Mouse (Mus musculus): ENCODE measurements at regions not wholly inside any gene's neighbourhood (a gene's known extent, or its start where the extent isn't known, plus 50 kb on each side); places are given as distances from the start of the nearest gene placed in this dataset.
A peak's percentile ranks its signal among the peaks of the same experiment; 100 is the strongest.

DNA sequence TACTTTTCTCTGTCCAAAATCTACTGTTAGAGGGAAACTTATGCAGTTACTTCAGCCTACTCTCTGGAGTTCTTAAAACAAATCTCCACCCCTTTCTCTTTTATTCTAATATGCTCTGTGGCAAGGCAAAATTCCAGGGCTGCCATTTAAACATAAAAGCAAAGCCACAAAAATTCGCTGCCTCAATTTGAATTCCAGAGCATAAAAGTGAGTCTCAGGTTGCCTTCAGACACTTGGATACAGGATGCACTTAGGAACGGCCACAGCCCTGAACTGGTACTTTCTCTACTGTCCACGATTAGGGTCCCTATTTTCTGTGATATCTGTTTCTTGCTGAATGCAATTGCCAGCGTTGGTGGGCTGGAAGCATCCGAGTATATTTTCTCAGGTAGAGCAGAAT lies 330.9 kb upstream of the Btbd3 start:
- no peak overlapping the region for H3K4me3 ChIP-seq
- no peaks in the 10 kb centered on the region for H3K36me3 ChIP-seq (ENCODE audit: control insufficient read depth, insufficient read depth)
- H3K27me3 ChIP-seq (ENCODE audit: control insufficient read depth, insufficient read depth, insufficient read length): no peaks in the 10 kb centered on the region
- H3K79me2 ChIP-seq (ENCODE audit: control insufficient read depth, insufficient read depth): no peaks in the 10 kb centered on the region
- peak overlapping the region; percentile 62 for H3K4me2 ChIP-seq (ENCODE audit: low read depth)
- TF ChIP-seq MYOG (IDR thresholded peaks at IDR 0.05; ENCODE audit: control insufficient read depth in 1 of 3, insufficient read depth in 1 of 3, insufficient read length in 2 of 3, low read depth in 2 of 3): no peak
- TF ChIP-seq MYOD1 (IDR thresholded peaks at IDR 0.05; ENCODE audit: control insufficient read depth in 1 of 3, insufficient read length in 2 of 3, low read depth in 2 of 3): no peak
- TF ChIP-seq REST (IDR thresholded peaks at IDR 0.05; ENCODE audit: insufficient read depth, insufficient read length): no peak
- TF ChIP-seq POLR2A (IDR thresholded peaks at IDR 0.05; ENCODE audit: insufficient read length, low read depth): no peak
- no peak for TF ChIP-seq TCF12 (IDR thresholded peaks at IDR 0.05; ENCODE audit: insufficient read depth, poor library complexity, severe bottlenecking)
- TF ChIP-seq USF1 (IDR thresholded peaks at IDR 0.05; ENCODE audit: low read depth): no peak
- no peak for TF ChIP-seq SRF (IDR thresholded peaks at IDR 0.05; ENCODE audit: control insufficient read depth, insufficient read length, low read depth)
- TF ChIP-seq TCF3 (IDR thresholded peaks at IDR 0.05; ENCODE audit: insufficient read length, low read depth): no peak
- H3ac ChIP-seq (ENCODE audit: control insufficient read depth, insufficient read length): no peak overlapping the region

DNA sequence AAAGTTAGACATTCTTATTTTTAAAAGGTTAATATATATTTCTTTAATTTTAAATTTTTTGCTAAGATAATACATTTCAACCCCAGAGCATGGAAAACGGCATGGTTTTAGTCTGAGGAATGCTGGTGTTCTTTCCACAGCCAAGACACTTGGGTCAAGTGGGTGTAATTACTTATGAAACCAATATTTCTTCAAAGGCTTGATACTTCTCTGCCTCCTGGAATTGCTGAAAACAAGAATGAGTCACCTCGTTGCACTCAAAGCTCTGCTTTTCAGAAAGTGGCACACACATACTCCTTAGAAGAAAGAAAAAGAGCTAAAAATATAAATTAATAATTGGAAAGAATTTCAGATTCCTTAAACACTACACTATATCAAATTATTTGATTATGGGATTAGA lies 331.8 kb upstream of the Btbd3 start:
- TF ChIP-seq MAX (IDR thresholded peaks at IDR 0.05; ENCODE audit: low read depth): no peak
- no peak for TF ChIP-seq USF1 (IDR thresholded peaks at IDR 0.05; ENCODE audit: low read depth)
- TF ChIP-seq MYOG (IDR thresholded peaks at IDR 0.05; ENCODE audit: control insufficient read depth in 1 of 3, insufficient read depth in 1 of 3, insufficient read length in 2 of 3, low read depth in 2 of 3): no peak
- no peak for TF ChIP-seq REST (IDR thresholded peaks at IDR 0.05; ENCODE audit: insufficient read depth, insufficient read length)
- TF ChIP-seq MYOD1 (IDR thresholded peaks at IDR 0.05; ENCODE audit: control insufficient read depth in 1 of 3, insufficient read length in 2 of 3, low read depth in 2 of 3): no peak
- no peak for TF ChIP-seq TCF12 (IDR thresholded peaks at IDR 0.05; ENCODE audit: insufficient read depth, poor library complexity, severe bottlenecking)
- no peak for TF ChIP-seq E2F4 (IDR thresholded peaks at IDR 0.05; ENCODE audit: insufficient read depth)
- no peak for TF ChIP-seq TCF3 (IDR thresholded peaks at IDR 0.05; ENCODE audit: insufficient read length, low read depth)
- TF ChIP-seq POLR2AphosphoS2 (IDR thresholded peaks at IDR 0.05; ENCODE audit: insufficient read length, low read depth): no peak
- no peak for TF ChIP-seq POLR2A (IDR thresholded peaks at IDR 0.05; ENCODE audit: insufficient read length, low read depth)
- TF ChIP-seq CEBPB (IDR thresholded peaks at IDR 0.05; ENCODE audit: insufficient read depth, poor library complexity, severe bottlenecking): no peak
- TF ChIP-seq SRF (IDR thresholded peaks at IDR 0.05; ENCODE audit: control insufficient read depth, insufficient read length, low read depth): no peak
- Histone ChIP-seq H3K36me3 (ENCODE audit: control insufficient read depth, insufficient read depth) (no peaks in the 10 kb centered on the region), H3K27me3 (ENCODE audit: control insufficient read depth, insufficient read depth, insufficient read length) (no peaks in the 10 kb centered on the region), H3K4me3 (no peak overlapping the region), H3K4me2 (ENCODE audit: low read depth) (peak overlapping the region; percentile 62), H3ac (ENCODE audit: control insufficient read depth, insufficient read length) (no peak overlapping the region), H3K79me2 (ENCODE audit: control insufficient read depth, insufficient read depth) (no peaks in the 10 kb centered on the region)

DNA sequence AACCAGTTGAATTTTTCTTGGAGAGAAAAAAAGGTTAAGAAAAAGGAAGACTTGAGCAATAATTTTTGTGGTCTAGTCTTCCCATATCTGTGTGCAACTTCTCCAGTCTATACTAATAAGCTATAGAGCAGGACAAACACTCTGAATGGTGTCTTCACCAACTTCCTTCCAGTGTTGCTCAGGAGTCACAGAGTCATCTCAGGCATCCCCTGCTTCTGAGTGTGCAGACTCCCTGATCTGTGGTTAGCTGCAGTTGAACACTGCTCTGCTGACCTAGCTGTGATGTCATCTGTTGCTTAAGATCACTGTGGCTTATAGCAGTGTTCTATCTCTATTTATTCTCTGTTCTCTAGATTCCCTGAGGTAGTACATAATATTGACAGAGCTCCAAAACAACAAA lies 357.9 kb upstream of the Btbd3 start:
- Histone ChIP-seq H3K79me2 (ENCODE audit: control insufficient read depth, insufficient read depth) (no peaks in the 10 kb centered on the region), H3K36me3 (ENCODE audit: control insufficient read depth, insufficient read depth) (no peaks in the 10 kb centered on the region), H3K4me3 (no peak overlapping the region), H3ac (ENCODE audit: control insufficient read depth, insufficient read length) (no peak overlapping the region), H3K4me2 (ENCODE audit: low read depth) (no peak overlapping the region), H3K27me3 (ENCODE audit: control insufficient read depth, insufficient read depth, insufficient read length) (no peaks in the 10 kb centered on the region)
- TF ChIP-seq E2F4 (IDR thresholded peaks at IDR 0.05; ENCODE audit: insufficient read depth): no peak
- TF ChIP-seq USF1 (IDR thresholded peaks at IDR 0.05; ENCODE audit: low read depth): no peak
- no peak for TF ChIP-seq TCF3 (IDR thresholded peaks at IDR 0.05; ENCODE audit: insufficient read length, low read depth)
- TF ChIP-seq MAX (IDR thresholded peaks at IDR 0.05; ENCODE audit: low read depth): no peak
- TF ChIP-seq MYOD1 (IDR thresholded peaks at IDR 0.05; ENCODE audit: control insufficient read depth in 1 of 3, insufficient read length in 2 of 3, low read depth in 2 of 3): no peak
- TF ChIP-seq REST (IDR thresholded peaks at IDR 0.05; ENCODE audit: insufficient read depth, insufficient read length): no peak
- TF ChIP-seq MYOG (IDR thresholded peaks at IDR 0.05; ENCODE audit: control insufficient read depth in 1 of 3, insufficient read depth in 1 of 3, insufficient read length in 2 of 3, low read depth in 2 of 3): no peak
- no peak for TF ChIP-seq SRF (IDR thresholded peaks at IDR 0.05; ENCODE audit: control insufficient read depth, insufficient read length, low read depth)

DNA sequence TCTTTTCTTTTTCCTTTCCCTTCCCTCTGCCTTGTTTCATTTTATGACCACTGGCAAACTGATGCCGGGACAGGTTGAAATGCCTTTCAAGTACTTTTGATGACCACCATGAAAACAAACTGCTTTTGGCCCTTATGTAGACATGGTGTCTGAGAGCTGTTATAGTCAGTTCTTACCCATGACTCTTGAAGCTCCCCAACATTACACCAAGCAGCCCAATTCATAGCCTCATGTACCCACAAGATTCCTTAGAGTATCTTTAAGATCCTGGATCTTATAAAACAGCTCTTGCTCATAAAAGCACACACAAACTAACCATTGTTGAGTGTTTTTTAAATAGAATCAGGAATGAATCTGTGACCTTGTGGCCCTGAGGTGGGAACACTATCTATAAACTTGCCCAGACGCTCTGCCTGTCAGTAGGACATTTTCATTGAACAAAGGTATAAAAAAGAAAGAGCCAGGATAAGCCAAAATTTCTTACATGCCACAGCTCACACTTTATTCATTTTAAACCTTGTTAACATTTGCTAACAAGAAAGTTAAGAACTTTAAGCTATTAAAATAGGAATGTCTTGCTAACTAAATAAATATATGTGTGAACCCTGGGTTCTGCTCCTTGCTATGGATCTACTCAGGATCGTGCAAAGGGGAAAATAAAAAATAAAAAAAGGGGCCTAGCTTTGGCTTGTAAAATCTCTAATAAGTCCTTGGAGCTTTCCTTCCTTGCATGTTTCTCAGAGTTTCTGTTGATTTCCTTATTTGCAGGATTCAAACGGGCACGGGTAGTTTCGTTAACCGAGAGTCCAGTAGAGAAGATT lies 375.9 kb upstream of the Btbd3 start:
- TF ChIP-seq REST (IDR thresholded peaks at IDR 0.05; ENCODE audit: insufficient read depth, insufficient read length) (no peak), CEBPB (IDR thresholded peaks at IDR 0.05; ENCODE audit: insufficient read depth, poor library complexity, severe bottlenecking) (no peak), E2F4 (IDR thresholded peaks at IDR 0.05; ENCODE audit: insufficient read depth) (no peak), POLR2AphosphoS2 (IDR thresholded peaks at IDR 0.05; ENCODE audit: insufficient read length, low read depth) (no peak), MYOD1 (IDR thresholded peaks at IDR 0.05; ENCODE audit: control insufficient read depth in 1 of 3, insufficient read length in 2 of 3, low read depth in 2 of 3) (no peak), MYOG (IDR thresholded peaks at IDR 0.05; ENCODE audit: control insufficient read depth in 1 of 3, insufficient read depth in 1 of 3, insufficient read length in 2 of 3, low read depth in 2 of 3) (no peak)
- H3ac ChIP-seq (ENCODE audit: control insufficient read depth, insufficient read length): no peak overlapping the region
- H3K4me3 ChIP-seq: no peak overlapping the region
- H3K27me3 ChIP-seq (ENCODE audit: control insufficient read depth, insufficient read depth, insufficient read length): no peaks in the 10 kb centered on the region
- no peak overlapping the region for H3K4me2 ChIP-seq (ENCODE audit: low read depth)
- H3K36me3 ChIP-seq (ENCODE audit: control insufficient read depth, insufficient read depth): no peaks in the 10 kb centered on the region
- H3K79me2 ChIP-seq (ENCODE audit: control insufficient read depth, insufficient read depth): no peaks in the 10 kb centered on the region

DNA sequence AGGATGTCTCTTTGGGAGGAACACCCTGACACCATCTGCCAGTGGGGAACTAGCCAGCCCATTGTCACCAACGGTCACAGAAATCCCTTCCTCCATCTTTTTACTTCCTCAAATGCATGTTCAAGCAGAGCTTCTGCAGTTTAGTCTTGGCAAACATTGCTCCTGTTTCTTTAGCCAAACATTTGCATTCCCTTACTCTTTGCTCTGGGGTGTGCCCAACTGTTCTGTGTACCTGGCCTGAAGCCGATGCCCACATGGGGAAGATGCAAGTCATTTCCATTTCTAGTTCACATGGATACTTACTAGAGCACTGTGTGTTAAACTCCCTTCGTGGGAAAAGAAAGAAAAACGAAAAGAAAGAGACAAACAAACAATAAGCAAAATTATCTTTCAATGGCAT lies 386.7 kb upstream of the Btbd3 start:
- TF ChIP-seq SRF (IDR thresholded peaks at IDR 0.05; ENCODE audit: control insufficient read depth, insufficient read length, low read depth) (no peak), USF1 (IDR thresholded peaks at IDR 0.05; ENCODE audit: low read depth) (no peak), REST (IDR thresholded peaks at IDR 0.05; ENCODE audit: insufficient read depth, insufficient read length) (no peak), POLR2A (IDR thresholded peaks at IDR 0.05; ENCODE audit: insufficient read length, low read depth) (no peak), MAX (IDR thresholded peaks at IDR 0.05; ENCODE audit: low read depth) (no peak), TCF3 (IDR thresholded peaks at IDR 0.05; ENCODE audit: insufficient read length, low read depth) (no peak), POLR2AphosphoS2 (IDR thresholded peaks at IDR 0.05; ENCODE audit: insufficient read length, low read depth) (no peak), TCF12 (IDR thresholded peaks at IDR 0.05; ENCODE audit: insufficient read depth, poor library complexity, severe bottlenecking) (no peak), MYOD1 (IDR thresholded peaks at IDR 0.05; ENCODE audit: control insufficient read depth in 1 of 3, insufficient read length in 2 of 3, low read depth in 2 of 3) (no peak), E2F4 (IDR thresholded peaks at IDR 0.05; ENCODE audit: insufficient read depth) (no peak)
- no peak overlapping the region for H3K4me2 ChIP-seq (ENCODE audit: low read depth)
- no peak overlapping the region for H3ac ChIP-seq (ENCODE audit: control insufficient read depth, insufficient read length)
- no peaks in the 10 kb centered on the region for H3K79me2 ChIP-seq (ENCODE audit: control insufficient read depth, insufficient read depth)
- no peak overlapping the region for H3K4me3 ChIP-seq
- no peaks in the 10 kb centered on the region for H3K36me3 ChIP-seq (ENCODE audit: control insufficient read depth, insufficient read depth)
- no peaks in the 10 kb centered on the region for H3K27me3 ChIP-seq (ENCODE audit: control insufficient read depth, insufficient read depth, insufficient read length)
